Mouse (Mus musculus) E14TG2a.4 (cell line): Measurements from ENCODE around the gene Galnt10.

Experiments
- CTCF ChIP-seq: conservative IDR thresholded peaks from 2 replicates; pipeline ENCODE4 v1.5.1; 2014; ENCODE audit warnings: low read length
- NANOG ChIP-seq: IDR thresholded peaks from 2 replicates; pipeline ENCODE4 v1.6.1; 2014; ENCODE audit warnings: borderline replicate concordance, low read length, mixed read lengths
- POU5F1 ChIP-seq: IDR thresholded peaks from 2 replicates; pipeline ENCODE4 v1.6.1; 2014; ENCODE audit warnings: low read length, borderline replicate concordance

DNA sequence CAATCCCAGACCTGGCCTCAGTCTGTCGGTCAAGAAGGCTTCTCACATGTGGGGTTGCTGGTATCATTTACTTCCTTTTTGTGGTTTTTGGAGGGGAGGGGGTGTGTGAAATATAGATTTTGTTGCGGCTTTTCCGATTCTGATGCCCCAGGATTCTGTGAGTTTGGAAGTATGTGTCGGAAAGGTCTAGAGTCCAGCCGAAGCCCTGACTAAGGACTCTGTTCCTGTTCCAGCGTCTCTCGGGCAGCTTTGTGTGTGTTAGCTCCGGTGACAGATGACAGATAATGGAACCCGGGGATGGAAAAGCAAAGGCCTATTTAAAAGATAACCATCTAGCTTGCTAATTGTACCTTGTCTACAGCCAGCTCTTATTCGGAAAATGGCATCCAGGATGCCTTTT, 4.4 kb downstream of the Galnt10 start:
- TF ChIP-seq CTCF, result no peak
- no peak for TF ChIP-seq POU5F1
- no peak for TF ChIP-seq NANOG
